Mouse (Mus musculus) bone marrow macrophage, adult 2 months (primary cell): ENCODE measurements around the gene Ropn1l.

Experiments used
- CTCF ChIP-seq: IDR thresholded peaks from 2 replicates; pipeline ENCODE4 v1.5.1; 2012; ENCODE audit warnings: low read depth, mild to moderate bottlenecking, low read length, moderate library complexity
- POLR2A ChIP-seq: IDR thresholded peaks from 2 replicates; pipeline ENCODE4 v1.6.1; 2012; ENCODE audit warnings: mild to moderate bottlenecking, low read depth, low read length, borderline replicate concordance

- no peak for TF ChIP-seq POLR2A
- no peak for TF ChIP-seq CTCF
Observed at GRCm38 (mm10) chr15:31468806-31469205, 15.3 kb upstream of the Ropn1l start.
